Mouse (Mus musculus): ENCODE data around the gene Rora.

Gene Rora

DNA sequence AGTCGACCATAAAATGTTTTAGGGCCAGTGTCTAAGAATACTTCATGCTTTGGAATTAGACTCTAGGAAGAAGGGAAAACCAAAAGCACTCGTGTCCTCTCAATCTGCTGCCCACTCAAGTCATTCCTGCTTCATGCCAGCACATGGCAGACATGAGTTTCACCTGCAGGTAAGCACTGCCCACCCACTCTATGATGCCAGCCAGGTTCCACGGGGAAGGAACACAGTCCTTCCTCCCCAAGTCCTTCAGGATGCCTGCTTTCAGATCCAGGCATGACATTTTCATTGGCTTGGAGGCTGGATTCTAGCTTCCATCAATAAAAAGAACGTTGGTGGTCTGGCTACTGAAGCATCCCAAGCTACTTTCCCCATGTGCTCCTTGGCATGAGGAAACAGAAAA, 166.4 kb downstream of the Rora start:
- DNase-seq (ENCODE audit: low read depth, low spot score), result no peak

DNA sequence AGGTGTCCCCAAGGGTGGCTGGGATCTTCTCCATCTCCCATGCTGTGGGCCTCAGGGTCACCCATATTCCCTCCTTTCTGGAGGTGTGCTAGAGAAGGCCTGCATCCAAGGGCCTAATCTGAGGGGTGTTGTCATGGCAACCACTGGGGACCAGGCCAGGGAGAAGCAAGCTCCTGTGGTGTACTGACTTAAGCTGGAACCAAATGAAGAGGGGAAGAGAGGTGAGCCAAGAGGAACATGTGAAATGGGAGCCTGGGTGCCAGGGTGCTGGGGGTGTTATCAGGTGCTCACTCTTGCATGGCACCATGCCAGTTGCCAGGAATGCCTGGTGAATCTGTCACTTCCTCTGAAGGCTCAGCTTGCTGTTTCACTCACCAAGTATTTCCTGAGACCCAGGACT, 166.9 kb downstream of the Rora start:
- DNase-seq (ENCODE audit: low read depth, low spot score), result no peak

DNA sequence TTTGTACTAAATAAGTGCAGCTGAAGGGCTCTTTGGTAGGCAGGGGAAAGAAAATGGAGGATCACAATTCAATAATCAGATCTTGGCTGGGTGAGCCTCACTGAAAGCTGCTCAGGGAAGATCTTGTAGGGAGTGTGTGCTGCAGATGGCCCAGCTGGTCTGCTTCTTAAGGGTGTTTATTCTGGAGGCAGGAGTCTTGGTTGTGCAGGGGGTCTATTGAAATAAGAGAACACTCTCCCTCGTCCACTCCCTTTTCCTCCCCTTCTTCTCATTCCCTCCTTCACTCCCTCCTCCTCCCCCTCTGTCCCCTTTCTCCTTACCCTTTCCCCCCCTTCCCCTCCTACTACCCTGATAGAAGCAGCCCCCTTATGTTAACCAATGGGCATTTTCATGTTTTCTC, 167.8 kb downstream of the Rora start:
- DNase-seq (ENCODE audit: low read depth, low spot score), result no peak

DNA sequence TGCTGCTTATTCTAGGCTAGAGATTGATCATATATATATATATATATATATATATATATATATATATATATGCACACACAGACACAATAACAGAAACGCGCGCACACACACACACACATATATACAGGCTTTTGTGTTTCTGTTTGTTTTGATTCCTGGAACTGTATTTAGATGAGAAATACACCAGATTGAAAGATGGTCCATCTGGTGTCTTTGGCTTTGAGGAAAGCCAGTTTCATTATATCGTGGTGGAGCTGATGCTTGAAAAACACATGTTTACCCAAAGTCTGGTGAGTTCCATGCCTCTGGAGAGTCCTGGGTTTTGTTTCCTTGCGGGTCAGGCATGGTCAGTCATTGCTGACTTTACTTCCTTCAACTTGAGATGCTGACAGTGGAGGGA, 169.7 kb downstream of the Rora start:
- no peak for DNase-seq (ENCODE audit: low read depth, low spot score)

DNA sequence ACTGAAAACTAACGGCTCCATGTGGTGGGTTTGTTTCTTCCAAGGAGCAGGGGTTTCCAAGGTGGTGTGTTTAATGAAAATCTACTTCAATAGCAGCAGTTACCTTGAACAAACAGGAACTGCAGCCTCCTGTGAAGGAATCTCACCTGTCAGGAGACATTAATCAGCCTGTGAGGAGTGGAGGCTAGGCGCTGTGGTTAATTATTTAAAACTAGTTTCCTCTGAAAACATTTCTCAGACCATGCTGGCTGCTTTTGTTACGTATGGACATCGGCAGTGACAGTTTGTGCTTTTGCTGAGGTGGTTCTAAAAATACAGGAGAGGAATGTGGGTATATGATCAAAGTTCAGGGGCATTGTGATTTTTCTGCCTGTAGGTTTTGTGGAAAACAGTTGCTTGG, 171.5 kb downstream of the Rora start:
- DNase-seq (ENCODE audit: low read depth, low spot score), result no peak

DNA sequence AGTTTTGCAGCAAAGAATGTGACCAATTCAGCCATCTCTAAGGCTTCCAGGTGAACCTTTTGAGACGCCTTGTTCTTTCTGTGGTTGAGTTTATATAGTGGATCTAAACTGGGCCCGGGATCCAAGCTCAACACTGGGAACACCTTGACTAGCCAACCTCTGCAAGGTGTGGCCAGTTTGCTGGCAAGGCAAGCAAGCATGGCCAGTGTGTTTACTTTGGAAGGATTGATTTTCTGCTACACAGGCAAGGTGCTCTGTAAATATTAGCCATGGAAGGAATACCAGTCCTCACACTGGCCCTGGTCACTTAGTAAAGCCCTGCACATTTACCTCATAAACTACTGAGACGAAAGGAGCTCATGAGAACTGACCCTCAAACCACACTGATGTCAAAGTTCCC, 172.3 kb downstream of the Rora start:
- no peak for DNase-seq (ENCODE audit: low read depth, low spot score)

DNA sequence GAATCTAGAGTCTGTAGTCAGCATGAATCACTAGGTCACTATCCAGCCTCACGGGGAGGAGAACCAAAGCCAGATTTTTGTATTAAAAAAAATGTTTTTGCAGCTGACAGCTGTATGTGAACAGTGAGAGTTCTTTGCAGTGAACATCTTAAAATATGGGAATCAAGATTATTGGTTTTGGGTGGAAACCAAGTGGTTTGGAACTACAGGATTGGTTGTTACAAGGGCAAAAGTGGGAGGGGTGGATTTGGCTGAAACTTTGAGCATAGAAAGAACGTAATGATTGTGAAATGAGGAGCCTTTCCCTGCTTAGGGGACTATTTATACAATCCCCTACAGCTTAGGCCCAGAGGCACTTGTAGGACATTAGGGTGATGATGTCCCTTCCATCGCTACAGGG, 173.9 kb downstream of the Rora start:
- DNase-seq (ENCODE audit: low read depth, low spot score), result no peak

DNA sequence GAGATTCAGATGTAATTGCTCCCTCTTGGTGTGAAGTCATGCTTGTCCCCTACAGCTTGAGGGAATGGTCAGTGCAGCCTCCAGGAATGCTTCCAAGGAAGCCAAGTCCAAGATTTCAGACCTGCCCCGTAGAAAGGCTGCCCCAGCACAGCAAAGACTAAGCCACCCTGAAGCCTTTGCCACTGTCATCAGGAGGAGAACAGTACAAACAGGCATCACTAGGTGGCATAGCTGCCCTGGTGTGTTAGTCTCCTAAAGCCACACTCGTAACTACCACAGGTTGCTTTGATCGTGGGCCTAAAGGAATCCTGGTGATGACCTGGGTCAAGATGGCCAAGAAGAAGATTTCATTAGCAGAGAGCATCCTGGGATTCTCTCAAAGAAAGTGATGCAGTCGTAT, 176.3 kb downstream of the Rora start:
- DNase-seq (ENCODE audit: low read depth, low spot score), result no peak

DNA sequence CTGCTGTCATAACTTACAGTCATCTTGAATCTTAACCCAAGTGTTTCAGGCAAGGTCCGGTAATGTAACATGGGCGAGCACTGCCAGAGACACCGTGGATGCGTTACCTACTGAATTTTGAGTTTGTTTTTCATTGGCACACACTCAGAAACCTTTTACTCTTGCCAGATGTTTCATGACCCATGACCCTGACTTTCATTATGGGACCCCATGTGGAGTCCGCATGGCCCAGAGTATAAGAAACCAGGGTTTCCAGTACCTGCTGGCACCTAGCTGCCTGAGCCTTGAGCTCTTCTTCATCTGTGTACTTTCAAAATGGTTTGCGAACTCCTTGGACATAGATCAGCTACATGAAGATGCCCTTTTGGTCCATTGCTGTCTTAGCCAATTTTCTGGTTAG, 179.7 kb downstream of the Rora start:
- no peak for DNase-seq (ENCODE audit: low read depth, low spot score)

DNA sequence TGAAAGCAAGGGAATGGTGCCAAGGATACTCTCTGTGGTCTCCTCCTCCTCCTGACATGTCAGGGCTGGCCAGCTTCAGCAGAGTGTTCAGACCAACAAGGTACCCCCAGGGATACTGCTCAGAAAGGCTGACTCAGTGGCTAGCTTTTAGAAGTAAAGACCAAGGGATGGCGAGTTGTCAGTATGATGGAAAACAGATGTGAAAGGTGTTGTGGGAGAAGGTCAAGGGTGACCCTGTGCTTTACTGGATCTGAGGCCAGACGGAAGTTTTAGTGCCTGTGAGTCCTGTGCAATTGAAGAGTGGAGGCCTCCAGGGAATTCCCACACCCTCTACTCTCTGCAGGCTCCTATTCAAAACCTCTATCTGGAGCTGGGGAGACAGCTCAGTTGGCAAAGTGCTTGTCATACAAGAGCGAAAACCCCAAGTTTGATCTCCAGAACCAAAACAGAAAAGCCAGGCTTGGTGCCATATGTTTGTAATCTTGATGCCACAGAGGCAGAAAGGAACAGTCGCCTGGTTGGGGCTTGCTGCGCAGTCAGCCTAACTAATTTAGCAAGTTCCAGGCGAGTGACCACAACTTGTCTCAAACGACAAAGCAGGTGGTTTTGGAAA, 181.6 kb downstream of the Rora start:
- DNase-seq (ENCODE audit: low read depth, low spot score), result peak; percentile 51

DNA sequence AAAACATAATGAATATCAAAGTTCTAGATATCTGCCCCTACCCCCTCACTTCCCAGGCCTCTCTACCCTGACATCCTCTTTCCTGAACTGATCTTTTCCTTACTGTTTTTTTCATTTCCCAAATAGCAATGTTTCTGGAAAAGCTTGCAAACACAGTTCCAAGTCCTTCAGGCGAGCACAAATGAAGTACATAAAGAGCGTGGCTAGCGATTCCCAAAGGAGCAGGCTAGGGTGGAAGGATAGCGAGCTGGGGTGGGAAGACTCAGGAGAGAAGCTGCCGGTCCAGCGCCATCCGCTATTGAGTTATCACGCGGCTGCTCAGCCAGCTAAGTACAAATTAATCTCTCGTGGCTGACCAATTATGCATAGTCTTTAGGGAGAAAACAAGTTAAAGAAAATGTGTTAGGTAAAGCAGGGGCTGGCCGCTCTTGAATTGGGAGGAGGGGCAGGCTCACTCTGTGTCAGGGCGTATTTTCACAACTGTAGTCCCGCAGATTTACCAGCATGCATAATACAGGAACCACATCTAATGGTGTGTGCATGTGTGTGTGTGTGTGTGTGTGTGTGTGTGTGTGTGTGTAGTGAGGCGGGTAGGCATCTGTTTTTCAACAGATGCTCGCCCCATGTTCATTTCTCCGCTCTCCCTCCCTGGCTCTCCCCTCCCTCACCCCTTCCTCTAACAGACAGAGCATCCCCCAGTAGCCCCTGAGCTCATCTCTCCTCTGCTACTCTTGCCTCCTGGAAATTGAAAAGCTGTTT, 188.7 kb downstream of the Rora start:
- DNase-seq (ENCODE audit: low read depth, low spot score), result no peak

DNA sequence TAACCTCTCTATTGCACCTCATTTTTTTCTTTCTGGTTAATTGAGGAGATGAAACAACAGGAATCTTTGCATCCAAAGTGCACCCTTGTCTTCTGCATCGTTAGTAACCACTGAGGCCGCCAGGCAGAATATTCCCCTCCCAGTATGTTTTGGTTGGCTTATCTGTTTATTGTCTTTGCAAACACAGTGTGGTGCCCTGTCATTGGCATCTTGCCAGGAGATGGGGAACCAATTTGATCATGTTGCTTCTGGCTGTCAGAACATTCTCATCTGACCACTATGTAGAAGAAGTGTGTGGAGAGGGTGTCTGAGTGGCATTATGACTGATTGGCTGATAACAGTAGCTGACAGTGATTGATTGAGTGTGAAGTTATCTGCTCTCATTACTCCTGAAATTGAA, 192.0 kb downstream of the Rora start:
- DNase-seq (ENCODE audit: low read depth, low spot score), result no peak

DNA sequence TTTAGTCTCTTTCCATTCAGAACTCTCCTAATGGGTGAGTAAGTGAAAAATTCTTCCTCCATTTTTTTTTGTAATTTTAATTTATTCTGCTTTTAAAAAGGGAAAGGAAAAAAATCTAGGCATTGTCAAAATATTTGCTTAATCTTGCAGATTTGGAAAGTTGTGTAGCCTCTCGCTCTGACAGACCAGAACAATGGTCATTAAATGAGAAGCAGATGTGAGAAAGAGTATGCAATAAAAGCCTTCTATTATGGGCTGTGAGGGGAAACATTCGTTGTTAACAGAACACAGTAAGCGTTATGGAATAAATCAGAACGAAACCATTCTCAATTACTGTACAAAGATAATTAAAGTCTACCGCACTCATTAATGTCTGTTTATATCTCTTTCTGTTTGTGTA, 196.7 kb downstream of the Rora start:
- DNase-seq (ENCODE audit: low read depth, low spot score), result no peak

DNA sequence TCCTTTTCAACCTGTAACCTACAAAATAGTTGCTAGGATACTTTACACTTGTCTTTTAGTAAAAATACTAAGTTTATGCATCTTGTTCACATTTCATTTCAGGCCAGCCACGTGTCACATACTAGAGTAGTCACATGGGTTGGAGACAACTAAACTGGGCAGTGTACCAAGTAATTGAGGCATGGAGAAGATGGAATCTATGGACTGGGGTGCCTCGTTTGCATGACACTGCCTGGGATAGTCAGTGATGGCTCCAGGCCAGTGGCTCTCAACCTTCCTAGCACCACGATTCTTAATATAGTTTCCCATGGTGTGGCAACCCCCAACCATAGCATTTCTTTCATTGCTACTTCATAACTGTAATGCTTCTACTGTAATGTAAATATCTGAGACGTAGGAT, 198.6 kb downstream of the Rora start:
- DNase-seq (ENCODE audit: low read depth, low spot score), result no peak

DNA sequence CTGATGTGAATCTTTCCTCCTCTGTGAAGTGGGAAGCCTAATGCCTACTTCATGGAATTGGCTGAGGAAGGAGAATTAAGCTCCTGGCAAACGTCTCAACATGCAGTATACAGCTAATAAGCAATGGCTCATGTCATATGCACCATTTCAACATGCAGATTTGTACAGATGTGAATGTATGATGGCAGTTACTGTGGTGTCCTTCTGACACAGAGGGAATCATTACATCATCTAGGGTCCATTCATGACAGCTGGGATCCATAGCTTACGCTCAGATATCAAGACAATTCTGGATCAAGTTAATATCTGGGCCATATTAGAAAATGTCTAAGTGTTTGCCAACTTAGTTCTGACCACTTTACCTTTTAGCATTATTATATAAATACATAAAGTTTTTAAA, 199.3 kb downstream of the Rora start:
- no peak for DNase-seq (ENCODE audit: low read depth, low spot score)

DNA sequence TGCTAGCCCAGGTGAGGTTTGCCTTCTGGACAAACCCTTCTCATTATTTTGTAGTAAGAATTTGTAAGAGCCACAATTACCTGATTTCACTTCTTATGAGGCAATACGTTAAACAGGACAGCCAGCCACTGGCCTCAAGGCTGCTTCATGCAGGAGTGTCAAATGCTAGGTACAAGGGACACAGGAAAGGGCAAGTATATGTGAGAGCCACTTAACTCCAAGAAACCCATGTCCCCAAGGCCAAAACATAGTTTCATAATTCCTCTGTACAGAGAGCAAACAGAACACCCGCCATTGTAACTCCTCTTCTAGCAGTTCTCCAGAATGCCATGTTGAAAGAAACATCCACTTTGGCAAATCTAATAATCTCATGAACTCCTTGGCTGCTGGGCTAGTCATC, 205.9 kb downstream of the Rora start:
- DNase-seq (ENCODE audit: low read depth, low spot score), result no peak

DNA sequence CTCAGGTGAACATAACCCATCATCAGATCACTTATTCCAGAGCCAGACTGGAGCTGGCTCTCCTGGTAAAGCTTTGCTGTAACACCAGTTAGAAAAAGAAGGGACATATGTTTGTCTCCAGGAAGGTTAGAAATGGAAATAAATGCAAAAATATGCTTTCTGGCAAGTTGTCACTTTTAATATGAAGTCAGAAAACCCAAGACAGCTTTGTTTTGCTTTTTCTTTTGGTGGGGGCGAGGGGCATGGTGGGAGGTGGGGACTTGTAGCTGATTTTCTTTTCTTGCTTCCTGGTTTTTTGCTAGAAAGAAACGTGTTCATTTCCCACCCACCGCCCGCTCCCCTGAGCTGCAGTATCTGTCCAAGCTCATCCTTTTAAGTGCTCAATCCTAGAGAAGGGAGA, 212.7 kb downstream of the Rora start:
- DNase-seq (ENCODE audit: low read depth, low spot score), result no peak

DNA sequence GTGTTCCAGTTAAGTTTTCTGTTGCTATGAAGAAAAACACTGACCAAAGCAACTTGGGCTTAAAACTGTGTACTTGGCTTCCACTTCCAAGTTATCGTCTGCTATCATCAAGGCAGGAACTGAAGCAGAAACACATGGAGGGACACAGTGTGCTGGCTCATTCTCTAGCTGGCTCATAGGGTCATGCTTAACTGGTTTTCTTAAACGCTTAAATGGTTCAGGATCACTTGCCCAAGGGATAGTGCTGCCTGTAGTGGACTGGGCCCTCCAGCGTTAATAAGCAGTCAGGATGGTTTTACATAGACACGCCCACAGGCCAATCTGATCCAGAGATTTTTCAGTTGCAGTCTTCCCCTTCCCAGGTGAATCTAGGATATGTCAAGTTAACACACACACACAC, 220.3 kb downstream of the Rora start:
- no peak for DNase-seq (ENCODE audit: low read depth, low spot score)

DNA sequence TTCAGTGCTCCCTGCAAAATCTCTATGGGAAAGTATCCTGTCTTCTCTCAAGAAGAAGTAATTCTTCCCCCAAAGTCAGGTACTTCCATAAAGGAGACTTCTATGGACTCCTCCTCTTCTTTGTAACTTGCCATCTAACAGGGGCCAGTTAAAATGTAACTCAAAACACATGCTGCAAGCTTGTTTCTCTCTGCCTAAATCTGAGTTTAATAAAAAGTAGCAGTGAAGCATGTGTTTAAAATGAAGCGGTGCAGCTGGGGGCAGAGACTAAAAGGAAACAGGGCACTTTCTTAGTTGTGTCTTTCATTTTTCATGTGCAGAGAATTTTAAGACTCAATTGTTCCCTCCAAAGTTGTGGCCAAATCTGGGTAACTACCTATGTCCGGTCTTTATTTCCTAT, 221.0 kb downstream of the Rora start:
- DNase-seq (ENCODE audit: low read depth, low spot score), result no peak

DNA sequence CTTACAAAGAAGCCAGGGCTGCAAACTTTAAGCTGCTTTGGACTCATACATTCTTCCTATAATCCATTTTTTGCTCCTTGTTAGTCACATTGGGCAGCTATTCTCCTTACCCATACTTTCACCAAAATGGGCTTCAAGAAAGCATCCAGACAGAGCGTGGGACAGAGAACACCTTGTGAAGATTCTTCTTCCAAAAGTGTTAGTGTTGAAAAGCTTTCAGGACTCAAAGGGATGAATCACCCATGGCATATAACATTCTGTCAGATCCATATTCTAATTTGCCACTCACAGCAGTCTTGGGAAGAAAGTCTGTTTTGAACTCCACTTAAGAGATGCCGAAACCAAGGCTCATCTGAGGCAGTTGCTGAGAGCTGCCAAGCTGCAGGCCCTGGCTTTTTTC, 222.2 kb downstream of the Rora start:
- no peak for DNase-seq (ENCODE audit: low read depth, low spot score)

DNA sequence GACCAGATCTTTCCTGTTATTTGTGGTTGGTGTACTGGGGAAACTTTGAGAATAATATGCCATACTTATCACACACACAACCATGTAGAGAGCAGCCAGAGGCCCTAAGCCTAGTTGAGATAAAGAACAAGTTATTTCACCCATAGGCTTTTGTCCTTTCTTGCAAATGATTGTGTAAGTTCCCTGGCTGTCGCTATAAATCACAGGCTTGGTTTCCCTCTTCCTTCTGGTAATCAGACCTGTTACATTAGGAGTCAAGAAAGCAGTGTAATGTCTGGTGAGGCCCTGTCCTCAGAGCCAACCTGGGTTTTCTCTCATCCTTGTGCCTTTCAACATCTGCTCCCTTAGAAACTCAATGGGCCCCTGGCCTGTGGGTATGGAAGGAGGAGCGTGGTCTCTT, 222.7 kb downstream of the Rora start:
- DNase-seq (ENCODE audit: low read depth, low spot score), result no peak

DNA sequence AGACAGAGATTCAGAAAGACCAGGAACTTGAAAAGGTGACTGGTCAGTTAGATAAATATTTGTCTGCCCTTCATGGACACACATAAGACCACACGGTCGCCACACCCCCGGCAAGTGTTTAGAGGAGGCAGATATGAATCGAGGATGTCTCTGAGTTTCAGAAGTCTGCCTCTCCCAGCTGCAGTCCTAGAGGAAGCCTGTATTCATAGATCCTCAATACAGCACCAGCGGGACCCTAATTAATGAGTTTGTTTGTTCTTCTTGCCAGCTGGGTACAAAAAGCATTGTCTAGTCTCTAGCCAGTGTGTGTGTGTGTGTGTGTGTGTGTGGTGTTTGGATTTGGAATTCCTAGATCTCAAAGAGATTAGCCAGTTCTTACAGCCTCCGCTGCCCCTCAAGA, 228.3 kb downstream of the Rora start:
- DNase-seq (ENCODE audit: low read depth, low spot score), result no peak

DNA sequence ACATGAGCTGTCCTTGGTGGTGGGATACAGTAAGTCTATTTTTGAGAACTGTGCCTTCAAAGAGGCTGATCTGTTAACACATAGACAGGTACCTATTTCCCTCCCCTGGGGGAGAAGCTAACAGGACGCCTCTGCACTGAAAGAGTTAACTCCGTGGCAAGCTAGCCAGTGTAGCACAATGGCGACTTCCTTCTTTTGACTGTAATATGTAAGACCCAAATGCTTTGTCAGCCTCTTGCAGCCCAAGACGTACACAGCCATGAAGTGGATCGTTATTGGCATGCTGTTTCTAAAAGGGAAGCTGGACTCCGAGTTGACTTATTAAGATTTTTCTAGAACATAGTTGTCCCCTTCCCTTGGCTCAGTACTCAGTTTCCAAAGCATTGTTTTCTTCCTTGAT, 229.4 kb downstream of the Rora start:
- DNase-seq (ENCODE audit: low read depth, low spot score), result no peak

DNA sequence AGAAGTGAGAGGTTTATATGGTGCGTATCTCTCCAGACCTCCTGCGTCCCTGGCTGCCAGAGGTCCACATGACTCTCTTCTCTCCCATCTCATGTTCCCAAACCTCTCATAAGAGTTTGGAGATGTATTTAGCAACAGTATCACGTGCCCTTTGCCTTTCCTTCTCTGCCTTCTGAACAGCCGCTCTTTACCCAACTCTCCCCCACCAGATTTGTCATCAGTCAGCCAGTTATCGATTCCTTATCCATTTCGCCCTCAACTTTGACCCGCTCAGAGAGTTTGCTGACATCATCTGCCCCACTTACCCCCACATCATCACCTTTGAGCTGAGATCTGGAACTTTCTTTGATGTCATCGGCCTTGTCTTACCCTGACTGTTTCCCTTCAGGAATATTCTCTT, 230.1 kb downstream of the Rora start:
- no peak for DNase-seq (ENCODE audit: low read depth, low spot score)

Data from mesoderm, embryonic 11.5 days (tissue).